Mouse (Mus musculus) kidney, postnatal 14 days (tissue): ENCODE measurements around the gene Akna.

Experiments
- DNase-seq: peaks from one replicate; pipeline ENCODE4 v3.0.0; 2022; ENCODE audit warnings: mixed read lengths

Akna gene

GRCm38 (mm10) chr4:63409317-63409907, 6.3 kb upstream of the Akna start:
- peak; percentile 15 for DNase-seq

- peak; percentile 56 for DNase-seq
Measured at GRCm38 (mm10) chr4:63408649-63409048, 5.5 kb upstream of the Akna start.

- no peak for DNase-seq
Measured at GRCm38 (mm10) chr4:63408247-63408646, 5.1 kb upstream of the Akna start.

- no peak for DNase-seq
Measured at GRCm38 (mm10) chr4:63405683-63406082, 2.5 kb upstream of the Akna start.

- DNase-seq, result no peak
Measured at GRCm38 (mm10) chr4:63405051-63405450, 1.9 kb upstream of the Akna start.

DNA sequence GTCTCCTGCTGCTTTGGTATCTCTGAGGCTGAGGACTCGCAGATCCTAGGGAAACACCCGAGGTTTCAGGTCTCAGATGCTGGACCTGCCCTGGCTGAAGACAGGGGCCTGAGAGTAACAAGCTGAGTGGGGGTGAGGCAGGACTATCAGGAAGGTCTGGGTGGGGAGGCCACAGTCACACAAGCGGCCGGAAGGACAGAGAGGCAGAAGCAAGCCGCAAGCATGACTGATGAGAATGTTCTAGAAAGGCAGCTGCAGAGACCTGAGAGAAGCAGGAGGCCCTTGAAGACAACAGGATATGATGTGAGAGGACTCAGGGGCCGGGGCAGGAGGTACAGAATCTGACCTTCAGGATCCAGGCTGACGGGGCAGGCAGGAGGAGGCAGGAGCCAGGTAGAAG, 1.1 kb upstream of the Akna start:
- peak; percentile 20 for DNase-seq

GRCm38 (mm10) chr4:63402558-63402957, 596 bp downstream of the Akna start:
- no peak for DNase-seq

- no peak for DNase-seq
Measured at GRCm38 (mm10) chr4:63402056-63402455, 1.1 kb downstream of the Akna start.

DNA sequence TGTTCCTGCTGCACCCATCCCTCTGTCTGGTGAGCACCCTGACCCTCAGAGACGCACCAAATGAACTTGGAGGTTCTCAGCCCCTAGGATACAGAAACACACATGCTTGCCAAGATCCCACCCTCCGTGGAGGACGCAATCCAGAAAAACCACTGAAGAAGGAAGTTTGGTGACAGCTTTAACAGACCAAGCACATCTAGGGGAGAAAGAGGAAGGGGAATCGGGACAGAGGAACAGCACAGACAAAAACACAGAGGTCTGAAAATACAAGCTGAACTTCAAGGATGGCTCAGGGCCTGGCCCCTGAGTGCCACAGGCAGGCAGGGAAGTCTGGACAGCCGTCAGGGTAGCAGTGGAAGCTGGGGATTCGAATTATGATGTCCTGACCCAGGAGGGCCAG, 1.5 kb downstream of the Akna start:
- no peak for DNase-seq

DNA sequence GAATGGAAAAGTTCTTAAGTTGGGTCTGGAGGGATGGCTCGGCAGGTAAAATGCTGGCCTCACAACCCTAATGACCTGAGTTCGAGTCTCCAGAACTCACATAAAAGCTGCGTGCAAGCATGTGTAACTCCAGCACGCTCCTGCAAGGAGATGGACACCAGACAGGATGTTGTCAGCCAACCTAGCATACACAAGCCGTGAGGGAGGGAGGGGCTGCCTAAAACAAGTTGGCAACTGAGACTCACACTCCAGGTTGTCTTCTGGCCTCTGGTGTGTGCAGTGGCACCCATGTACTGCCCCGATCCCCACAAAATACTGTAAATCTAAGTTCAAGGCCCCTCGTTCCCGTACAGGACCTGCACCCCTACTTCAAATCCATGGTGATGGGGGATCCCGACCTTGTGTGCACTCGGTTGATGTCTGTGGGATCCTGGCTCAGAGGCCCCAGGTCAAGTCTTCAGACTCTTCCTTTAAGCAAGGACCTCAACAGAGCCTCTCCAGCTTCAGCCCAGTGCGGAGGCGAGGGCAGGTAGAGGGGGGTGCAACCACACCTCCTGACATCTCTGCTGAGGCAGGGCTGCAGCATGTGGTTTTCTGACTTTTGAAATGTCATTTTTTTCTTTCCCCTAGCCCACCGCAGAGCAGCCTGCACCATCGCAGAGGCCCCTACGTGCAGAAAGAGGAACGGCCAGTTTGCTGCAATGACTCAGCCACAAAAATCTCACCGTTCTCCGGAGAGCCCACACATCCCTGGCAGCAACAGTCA, 2.4 kb downstream of the Akna start:
- no peak for DNase-seq

DNA sequence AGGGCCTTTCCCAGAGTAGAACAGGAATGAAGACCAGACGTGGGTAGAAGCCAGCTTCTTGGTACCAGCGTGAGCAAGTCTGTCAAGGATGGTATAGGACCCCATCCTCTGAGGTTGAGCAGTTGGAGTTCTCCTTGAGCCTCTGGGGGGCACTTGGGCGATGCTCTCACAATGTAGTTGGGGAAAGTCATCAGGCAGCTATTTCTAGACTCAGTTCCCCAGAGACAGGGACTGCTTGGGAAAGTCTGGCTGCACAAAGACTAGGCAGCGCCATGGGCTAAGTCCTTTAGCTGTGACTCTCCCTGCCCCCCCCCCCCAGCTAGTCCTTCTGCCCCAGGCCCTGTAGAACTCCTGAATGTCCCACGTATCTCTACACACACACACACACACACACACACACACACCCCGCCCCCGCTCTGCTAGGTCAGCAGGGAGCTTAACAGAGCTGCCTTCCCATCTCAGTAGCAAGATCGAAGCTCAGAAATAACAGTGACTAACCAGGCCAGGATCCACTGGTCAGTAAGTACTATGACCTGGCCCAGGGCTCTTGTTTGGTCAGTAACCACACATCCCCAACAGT, 3.4 kb downstream of the Akna start:
- DNase-seq, result no peak

GRCm38 (mm10) chr4:63398854-63399609, 4.1 kb downstream of the Akna start:
- DNase-seq, result peak; percentile 28

DNA sequence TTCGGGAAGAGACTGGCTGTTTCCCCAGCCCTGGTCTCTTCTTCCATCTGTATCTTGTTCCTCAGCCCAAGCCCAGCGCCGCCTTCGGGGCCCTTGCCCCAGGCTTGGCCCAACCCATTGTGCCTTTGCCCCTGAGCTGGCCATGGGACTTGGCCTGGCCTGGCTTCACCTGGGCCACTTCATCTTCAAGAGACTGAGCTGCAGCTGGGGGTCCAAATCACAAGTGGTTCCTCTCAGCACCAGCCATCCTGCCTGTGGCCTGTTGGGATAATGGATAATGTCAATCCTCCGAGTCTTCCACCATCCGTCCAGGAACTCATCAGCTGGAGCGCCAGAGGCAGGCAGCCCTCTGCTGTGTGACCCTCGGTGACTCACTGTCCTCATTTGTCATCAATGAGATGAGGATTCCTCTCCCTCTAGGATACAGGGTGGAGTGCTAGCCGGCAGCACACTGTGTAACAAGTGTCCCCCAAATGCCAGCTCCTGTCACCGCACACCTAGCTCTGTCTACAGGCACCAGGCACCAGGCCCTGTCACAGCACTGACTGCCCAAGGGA, 5.1 kb downstream of the Akna start:
- DNase-seq, result no peak

- DNase-seq, result no peak
Measured at GRCm38 (mm10) chr4:63391322-63391721, 11.8 kb downstream of the Akna start.

- DNase-seq, result no peak
Measured at GRCm38 (mm10) chr4:63389887-63390528, 13.1 kb downstream of the Akna start.

- no peak for DNase-seq
Measured at GRCm38 (mm10) chr4:63389121-63389886, 13.8 kb downstream of the Akna start.

DNA sequence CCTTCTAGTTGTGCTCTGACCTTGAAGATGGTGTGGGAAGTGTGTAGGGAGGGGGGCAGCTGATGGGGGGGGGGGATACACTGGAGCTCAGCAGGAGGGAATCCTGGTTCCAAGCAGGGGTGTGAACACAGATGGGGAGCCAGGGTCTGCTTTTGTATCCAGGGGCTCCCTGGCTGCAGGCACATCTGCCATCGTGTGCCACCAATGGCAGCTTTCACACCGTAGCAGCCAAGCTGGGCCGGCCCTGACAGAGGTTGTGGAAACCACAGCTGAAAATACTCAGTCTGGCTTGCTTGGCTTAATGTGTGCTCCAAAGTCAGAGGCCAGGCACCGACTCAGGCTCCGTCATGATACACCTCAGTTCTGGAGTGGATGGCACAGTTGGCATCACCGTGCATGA, 15.1 kb downstream of the Akna start:
- no peak for DNase-seq

DNA sequence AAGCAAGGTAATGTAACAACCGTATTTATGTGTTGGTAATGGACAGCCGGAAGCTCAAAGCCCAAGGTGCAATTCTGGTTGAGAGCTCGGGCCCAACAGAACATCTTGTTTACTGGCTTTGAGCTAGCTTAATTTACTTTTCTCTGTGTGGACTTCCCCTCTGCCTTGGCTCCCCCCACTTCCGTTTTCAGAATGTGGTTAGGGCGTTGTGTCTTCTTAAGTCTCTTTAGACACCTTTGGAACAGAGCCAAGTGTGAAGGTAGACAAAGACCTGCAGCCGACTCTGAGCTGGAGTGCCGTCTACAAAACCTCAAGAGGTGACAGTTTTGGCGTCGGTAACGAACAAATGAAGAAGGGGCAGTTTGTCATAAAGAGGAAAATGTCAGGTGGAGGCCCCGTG, 17.4 kb downstream of the Akna start:
- no peak for DNase-seq

GRCm38 (mm10) chr4:63385253-63385652, 17.9 kb downstream of the Akna start:
- no peak for DNase-seq

GRCm38 (mm10) chr4:63384262-63384661, 18.9 kb downstream of the Akna start:
- DNase-seq, result no peak

GRCm38 (mm10) chr4:63383474-63383873, 19.7 kb downstream of the Akna start:
- DNase-seq, result no peak
